Mouse (Mus musculus): ENCODE results near the gene Hmx2. TPM values are rescaled to one million over a fixed set of nuclear protein-coding genes. Genes with fewer than 3 reads are reported as not detected.

Gene Hmx2
- total RNA-seq, 2 experiments from 2014 or later: not detected

DNA sequence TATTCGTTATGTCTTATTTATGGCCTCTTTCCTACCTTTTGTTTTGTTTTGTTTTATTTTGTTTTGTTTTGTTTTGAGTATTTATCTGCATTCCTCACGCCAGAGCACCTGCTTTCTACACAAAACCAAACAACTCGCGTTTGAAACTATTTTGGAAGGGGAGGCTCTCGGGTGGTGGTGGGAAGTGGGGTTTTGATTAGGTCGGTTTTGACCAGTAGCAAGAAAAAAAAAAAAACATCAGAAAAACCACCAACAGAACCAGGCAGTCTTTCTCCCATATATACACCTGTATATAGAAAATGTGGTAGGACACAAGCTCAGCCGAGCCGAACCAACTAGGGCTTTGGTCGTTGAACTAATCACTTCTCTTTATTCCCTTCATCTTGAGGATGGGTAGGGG lies 7.5 kb downstream of the Hmx2 start:
- no peak for DNase-seq (ENCODE audit: low spot score in 2 of 2)

DNA sequence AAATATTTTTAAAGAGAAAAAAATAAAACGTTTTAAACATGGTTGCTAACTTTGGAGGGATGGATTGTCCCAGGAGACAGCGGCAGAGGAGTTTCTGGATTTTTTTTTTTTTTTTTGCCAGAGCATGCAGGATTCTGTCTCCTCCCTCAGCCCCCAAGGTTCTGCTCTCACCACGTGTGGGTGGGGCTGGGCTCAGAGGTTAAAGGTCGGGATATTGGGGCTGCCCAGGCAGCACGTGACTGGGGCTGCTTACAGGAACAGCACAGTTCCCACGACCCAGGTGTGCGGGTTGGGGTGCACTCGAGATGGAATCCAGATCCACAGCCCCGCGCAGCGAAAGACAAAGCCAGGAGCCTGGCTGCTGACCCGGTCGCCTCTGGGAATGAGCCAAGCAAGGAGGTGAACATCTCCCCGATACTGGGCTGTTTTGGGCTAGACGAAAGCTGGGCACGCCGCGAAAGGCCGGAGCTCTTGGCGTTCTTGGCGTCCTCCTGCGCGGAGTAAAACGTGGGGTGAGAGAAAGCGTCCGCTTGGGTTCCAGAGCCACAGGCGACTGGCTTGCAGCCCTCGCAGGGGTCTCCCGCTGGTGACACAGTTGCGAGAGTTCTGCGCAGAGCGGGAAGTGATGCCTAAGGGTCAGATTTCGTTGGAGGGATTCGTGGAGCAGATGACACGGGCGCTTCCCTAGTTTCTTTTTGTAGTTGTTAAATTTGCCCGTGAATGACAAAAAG lies 8.1 kb downstream of the Hmx2 start:
- no peak for DNase-seq (ENCODE audit: low spot score in 2 of 2)

DNA sequence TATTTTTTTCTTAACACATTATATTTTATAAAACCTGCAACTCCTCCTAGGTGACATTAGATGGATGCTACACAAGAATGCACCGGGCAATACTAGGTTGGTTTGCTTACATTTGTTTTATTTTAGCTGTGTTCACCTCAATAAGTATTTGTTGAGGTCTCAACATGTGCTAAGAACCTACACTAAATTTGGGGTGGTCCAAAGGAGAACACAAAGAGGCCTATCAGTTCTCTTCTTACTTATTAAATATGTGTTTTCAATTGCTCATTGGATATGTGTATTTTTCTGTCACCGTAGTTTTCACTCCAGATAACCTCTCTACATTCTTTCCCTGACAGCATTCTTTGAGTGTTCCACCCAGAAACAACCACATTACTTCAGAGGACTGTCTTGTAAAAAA lies 9.2 kb downstream of the Hmx2 start:
- DNase-seq (ENCODE audit: low spot score in 2 of 2): no peak

DNA sequence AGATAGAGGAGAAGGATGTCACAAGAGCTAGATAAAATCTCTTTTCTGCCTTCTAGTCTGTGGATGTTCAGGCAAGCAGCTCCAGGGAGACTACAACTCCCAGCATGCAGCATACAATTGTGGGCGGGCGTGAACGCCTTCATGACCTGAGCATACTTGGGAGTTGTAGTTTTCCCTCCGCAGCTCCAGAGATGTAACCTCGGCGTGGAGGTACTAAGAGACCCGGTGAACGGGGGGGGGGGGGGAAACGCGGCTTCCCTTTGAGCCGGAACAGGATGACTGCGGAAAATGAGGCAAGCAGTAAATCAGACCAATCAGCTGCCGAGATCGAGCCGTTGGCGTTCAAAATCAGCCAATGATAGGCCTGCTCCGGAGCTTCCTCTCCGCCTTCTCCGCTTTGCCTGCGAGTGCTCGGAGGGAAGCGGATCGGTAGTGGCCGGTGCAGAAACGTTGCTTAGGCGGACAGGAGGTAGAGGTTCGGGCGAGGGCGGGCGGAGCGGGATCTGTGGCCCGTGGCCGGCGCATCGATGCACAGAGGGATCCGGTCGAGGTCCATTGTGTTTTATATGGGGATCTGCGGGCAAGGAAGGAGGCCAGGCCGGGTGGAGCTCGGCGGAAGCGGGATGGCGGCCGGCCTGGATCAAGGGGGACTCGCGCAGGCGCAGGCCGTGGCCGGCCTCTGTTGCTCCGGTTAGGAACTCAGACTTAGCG lies 11.6 kb downstream of the Hmx2 start, which contains the start of gene Bub3:
Gene Bub3, plus strand, starts transcription at position 237 of the 711 bp plus-strand sequence.
- peak; percentile 88 to 93 for DNase-seq (ENCODE audit: low spot score in 2 of 2)

DNA sequence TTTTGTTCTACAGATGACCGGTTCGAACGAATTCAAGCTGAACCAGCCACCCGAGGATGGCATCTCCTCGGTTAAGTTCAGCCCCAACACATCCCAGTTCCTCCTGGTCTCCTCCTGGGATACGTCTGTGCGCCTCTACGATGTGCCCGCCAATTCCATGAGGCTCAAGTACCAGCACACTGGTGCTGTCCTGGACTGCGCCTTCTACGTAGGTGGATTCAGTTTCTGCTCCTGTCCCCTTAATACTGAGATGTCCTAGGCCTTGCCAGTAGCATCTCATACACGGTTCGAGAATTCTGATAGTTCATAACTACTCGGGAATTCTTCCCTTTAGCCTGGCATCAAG lies 12.1 kb downstream of the Hmx2 start:
- DNase-seq (ENCODE audit: low spot score in 2 of 2): no peak

DNA sequence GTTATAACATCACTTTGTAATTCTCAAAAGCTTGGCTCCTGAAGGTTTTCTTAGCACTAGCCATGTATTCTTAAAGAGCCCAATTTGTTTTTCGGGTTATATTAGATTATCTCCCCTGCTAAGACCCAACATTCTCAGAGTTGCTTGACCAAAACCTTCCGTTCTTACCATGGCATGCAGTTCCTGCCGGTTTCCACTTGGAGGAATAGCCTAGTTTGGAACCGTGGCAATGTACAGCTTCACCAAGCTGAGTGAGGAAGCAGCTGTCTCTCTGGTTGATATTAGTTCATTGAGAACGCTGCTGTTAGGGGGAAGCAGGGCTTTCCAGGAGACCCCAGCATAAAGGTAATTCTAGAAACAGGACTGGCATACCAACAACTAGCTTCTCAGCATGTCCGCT lies 26.7 kb downstream of the Hmx2 start:
- no peak for DNase-seq (ENCODE audit: low spot score in 2 of 2)

DNA sequence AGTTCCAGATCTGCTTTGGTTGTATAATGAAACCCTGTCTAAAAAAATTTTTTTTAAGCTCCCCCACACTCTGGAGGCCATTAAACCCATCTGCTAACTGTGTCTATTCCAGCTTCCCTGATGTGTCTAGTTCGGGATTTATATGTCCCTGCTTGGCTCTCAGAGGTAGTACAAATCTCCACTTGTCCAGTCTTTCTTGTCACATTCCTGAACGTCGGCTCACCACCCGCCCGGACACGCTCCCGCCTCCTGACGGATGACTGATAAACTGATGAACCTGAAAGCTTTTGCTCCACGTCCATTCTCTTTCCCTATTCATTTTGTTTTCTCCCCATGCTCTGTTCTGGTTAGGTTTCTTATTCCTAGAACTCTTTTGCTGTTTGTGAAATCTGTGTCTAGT lies 33.6 kb downstream of the Hmx2 start:
- DNase-seq (ENCODE audit: low spot score in 2 of 2): no peak

DNA sequence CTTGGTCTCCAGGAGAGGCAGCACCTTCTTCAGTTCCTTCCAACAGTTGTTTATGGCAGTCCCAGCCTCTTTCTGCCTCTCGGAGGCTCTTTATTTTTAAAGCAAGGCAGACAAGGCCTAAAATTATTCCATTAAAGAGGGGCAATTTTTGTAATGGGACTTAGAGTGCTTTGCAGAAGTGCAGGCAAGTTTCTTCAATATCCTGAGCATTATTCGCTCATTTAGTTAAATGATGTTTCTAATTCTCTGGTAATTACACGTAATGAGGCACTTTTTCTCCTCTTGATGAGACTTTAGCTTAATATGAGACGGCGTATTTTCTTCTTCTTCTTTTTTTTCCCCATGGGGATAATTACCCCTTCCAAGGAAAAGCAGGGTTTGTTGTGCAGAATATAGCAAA lies 37.0 kb downstream of the Hmx2 start:
- DNase-seq (ENCODE audit: low spot score in 2 of 2): no peak

DNA sequence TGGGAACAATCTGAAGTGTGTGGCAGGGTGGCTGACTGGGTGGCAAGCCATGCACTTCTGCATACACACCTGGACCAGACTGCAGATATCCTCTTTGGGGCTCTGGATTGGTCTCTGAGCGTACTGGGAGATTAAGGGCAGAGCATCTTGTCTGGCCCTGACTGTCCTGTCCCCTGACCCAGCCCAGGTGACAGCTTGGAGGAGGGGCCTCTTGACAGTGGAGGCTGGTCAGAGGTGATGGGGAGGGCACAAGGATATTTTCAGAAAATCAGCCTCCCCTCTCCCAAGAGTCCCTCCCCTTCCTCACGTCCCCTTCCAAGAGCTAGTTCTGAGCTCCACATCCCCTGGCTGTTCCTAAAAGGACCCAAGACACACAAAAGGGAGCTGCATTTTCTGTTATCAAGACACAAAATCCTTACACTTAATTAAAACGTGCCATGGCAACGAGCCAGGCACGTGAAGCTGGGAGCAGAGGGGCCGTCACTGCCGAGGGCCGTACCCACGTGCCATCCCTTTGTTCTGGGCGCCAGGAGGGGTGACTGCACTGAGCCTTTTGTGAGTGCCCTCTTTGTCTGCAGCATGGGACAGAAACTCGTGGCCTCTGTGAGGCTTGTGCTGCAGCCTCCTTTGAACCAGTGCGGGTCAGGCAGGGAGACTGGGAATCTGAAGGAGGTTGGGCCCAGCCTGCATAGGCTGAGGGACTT lies 49.4 kb downstream of the Hmx2 start:
- no peak for DNase-seq (ENCODE audit: low spot score in 2 of 2)

DNA sequence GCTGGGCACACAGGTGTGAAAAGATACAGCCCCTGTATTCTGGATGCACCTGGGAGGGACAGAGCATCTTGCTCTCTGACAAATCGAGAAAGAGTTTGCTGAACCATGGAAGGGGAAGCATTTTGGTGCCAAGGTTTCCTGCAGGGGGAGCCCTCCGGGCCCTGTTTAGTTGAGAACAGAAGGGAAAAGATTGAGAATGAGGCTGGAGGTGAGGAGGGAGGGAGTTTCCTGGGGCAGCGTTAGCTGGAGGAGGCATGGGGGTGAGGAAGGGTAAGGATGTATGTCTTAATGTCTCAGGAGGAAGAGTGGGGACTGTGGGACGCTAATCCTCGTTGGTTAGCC lies 49.9 kb downstream of the Hmx2 start:
- DNase-seq (ENCODE audit: low spot score in 2 of 2): peak; percentile 47 to 50

DNA sequence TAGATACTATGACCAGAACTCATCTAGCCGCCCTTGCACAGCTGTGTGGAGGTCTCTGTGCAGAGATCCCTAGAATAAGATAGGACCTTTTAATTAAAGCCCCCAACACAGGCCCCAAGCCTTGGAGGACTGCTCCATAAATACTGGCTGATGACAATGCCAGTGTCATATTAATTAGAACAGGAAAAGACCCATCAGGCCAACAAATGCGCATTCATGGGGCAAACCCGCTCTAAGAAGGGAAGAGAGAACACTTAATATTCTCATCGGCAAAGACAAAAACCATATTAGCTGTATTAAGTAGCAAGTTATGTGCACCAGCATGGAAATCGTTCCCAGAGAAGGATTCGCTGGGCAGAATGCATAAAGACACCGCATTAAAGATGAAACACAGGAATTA lies 53.5 kb downstream of the Hmx2 start:
- DNase-seq (ENCODE audit: low spot score in 2 of 2): no peak

DNA sequence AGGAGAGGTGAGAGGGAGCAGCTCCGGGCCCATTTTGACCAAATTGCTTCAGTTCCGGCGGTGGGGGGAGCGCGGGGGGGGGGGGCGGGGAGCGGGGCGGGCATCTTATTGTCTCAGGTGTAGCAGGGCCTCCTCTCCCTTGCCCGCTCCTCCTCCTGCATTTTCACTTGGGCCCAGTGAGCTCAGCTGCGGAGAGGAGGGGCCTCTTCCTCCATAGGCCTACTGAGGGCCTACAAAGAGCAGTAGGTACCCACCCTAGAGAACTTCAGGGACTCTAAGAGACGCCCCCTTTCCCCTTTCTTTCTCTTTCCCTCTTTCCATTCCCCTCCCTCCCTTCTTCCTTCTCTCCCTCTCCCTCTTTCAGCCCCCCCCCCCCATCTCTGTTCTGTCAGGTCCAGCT lies 54.6 kb downstream of the Hmx2 start:
- no peak for DNase-seq (ENCODE audit: low spot score in 2 of 2)

DNA sequence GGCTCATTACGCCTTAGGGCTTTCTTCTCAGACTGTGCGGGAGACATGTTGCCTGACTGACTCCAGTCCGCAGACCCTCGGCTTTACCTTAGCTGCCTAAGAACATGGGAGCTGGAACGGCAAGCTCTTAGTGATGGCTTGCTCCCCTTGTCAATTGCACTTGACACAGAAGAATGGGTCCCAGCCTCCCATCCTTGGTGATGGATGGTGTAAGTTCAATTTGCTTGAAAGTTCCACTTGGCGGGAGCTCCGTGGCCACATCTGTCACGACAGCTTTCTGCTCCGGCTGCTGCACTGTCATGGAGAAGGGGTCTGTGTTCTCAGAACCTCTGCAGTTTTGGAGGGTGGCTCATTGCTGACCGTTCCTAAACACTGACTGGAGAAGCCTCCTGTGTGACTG lies 56.4 kb downstream of the Hmx2 start:
- no peak for DNase-seq (ENCODE audit: low spot score in 2 of 2)

DNA sequence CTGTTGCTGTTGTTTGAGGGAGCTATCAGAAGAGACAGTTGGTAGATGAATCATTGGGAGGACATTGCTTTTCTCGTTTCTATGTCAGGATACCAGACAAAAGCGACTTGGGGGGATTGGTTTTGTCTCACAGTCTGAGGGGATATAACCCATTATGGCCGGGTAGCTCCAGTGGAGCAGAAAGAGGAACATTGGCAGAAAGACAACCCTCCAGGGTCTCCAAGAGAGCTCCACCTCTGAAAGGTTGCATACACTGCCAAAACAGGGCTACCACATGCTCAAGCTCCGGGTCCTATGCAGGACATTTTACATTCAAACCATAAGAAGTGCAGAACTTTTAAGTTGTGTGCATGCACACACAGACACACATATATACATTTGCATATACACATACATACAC lies 56.9 kb downstream of the Hmx2 start:
- DNase-seq (ENCODE audit: low spot score in 2 of 2): no peak

Other genes starting within 250 kb of the Hmx2 start
- gene Cuzd1, start 226.5 kb upstream of the Hmx2 start, total RNA-seq (2021): not detected
- not detected for gene Fam24b, start 219.3 kb upstream of the Hmx2 start, total RNA-seq (2021)
- gene Fam24a, start 214.9 kb upstream of the Hmx2 start, total RNA-seq (2021): not detected
- 10 to 100 TPM; 29.0 to 29.1 TPM for gene 2310057M21Rik, start 186.0 kb upstream of the Hmx2 start, total RNA-seq (2021)
- 10 to 100 TPM; 45.6 to 57.6 TPM for gene Pstk, start 177.6 kb upstream of the Hmx2 start, total RNA-seq (2021)
- gene Ikzf5, start 138.3 kb upstream of the Hmx2 start, total RNA-seq (2021): 10 to 100 TPM; 43.5 to 49.9 TPM
- 10 to 100 TPM; 93.3 to 99.4 TPM for gene Acadsb, start 138.2 kb upstream of the Hmx2 start, total RNA-seq (2021)
- gene Hmx3, start 5.9 kb upstream of the Hmx2 start, total RNA-seq (2021): not detected
- 10 to 100 TPM; 65.5 to 71.7 TPM for gene Bub3, start 11.4 kb downstream of the Hmx2 start, total RNA-seq (2021)

All from left cerebral cortex, adult 18-20 months (tissue).